Comparison of ENCODE assay signal across 8 mouse cellular contexts in genomic region chr4:139168985-139169747, GRCm38 (mm10). TPM values are rescaled to one million over a fixed set of nuclear protein-coding genes. Genes with fewer than 3 reads are reported as not detected.
A peak's percentile ranks its signal among the peaks of the same experiment; 100 is the strongest.
DNase-seq lines count a peak whose midpoint lies in the region.

No protein-coding gene starts in this region.

- peak; percentile 46 for DNase-seq in gastrocnemius, postnatal 25 days
- DNase-seq in gastrocnemius, adult 8-10 months (ENCODE audit: low spot score in 2 of 2), result no peak
- peak; percentile 46 for DNase-seq in T-cell, adult 2 months (ENCODE audit: low spot score)
- DNase-seq in liver, result peak; percentile 37
- peak; percentile 32 for DNase-seq in retina, postnatal 1 day
- DNase-seq in cerebellum, adult 9-10 months, result no peak
- DNase-seq in gastrocnemius, adult 18-20 months (ENCODE audit: low spot score), result no peak
- no peak for DNase-seq in cerebellum, postnatal 25 days

RNA-seq across cellular contexts. Expression of gene Capzb, which starts 23.5 kb away (rescaled TPM):
- total RNA-seq in gastrocnemius, postnatal 25 days (2021), result 100 to 1,000 TPM; 472 to 500 TPM
- total RNA-seq in gastrocnemius, adult 8-10 months (2022), result 100 to 1,000 TPM; 439 to 500 (median 472) TPM
- total RNA-seq in gastrocnemius, adult 18-20 months (2021), result 100 to 1,000 TPM; 416 to 422 TPM

RNA-seq across cellular contexts. Expression of gene Minos1, which starts 38.3 kb away (rescaled TPM):
- total RNA-seq in gastrocnemius, postnatal 25 days (2021), result 100 to 1,000 TPM; 423 to 444 TPM
- total RNA-seq in gastrocnemius, adult 8-10 months (2022), result 100 to 1,000 TPM; 289 to 395 (median 341) TPM
- 100 to 1,000 TPM; 310 to 342 TPM for total RNA-seq in gastrocnemius, adult 18-20 months (2021)

Comparison
In these comparisons a context has a peak if more than half of its experiments do, and no peak if none do; other contexts are left out.
1. DNase-seq: peak in gastrocnemius, postnatal 25 days (single experiment), T-cell, adult 2 months (single experiment), liver (single experiment) and retina, postnatal 1 day (single experiment); none in gastrocnemius, adult 8-10 months (0 of 2), cerebellum, adult 9-10 months (single experiment), gastrocnemius, adult 18-20 months (single experiment) and cerebellum, postnatal 25 days (0 of 2).